ENCODE assay signal across 12 mouse cellular contexts in genomic region chr11:118207424-118208033, GRCm38 (mm10). TPM values are rescaled to one million over a fixed set of nuclear protein-coding genes. Genes with fewer than 3 reads are reported as not detected.
A peak's percentile ranks its signal among the peaks of the same experiment; 100 is the strongest.
DNase-seq lines count a peak whose midpoint lies in the region; ATAC-seq lines count a peak whose summit lies in the region.
"Had no signal": no experiment of that assay in that cellular context is flagged by ENCODE, and none has a peak within 500 bp of the region (broad histone marks: within the 10 kb centered on the region; RNA-seq: fewer than 3 reads in every experiment).

No protein-coding gene starts in this region.

- no peak overlapping the region for H3K4me3 ChIP-seq in hindbrain, embryonic 10.5 days
- H3K4me3 ChIP-seq in hindbrain, embryonic 11.5 days (ENCODE audit: low read depth, low read length) = no peak overlapping the region
- H3K4me3 ChIP-seq in embryonic facial prominence, embryonic 13.5 days = no peak overlapping the region
- H3K4me3 ChIP-seq: liver, embryonic 15.5 days; neural tube, embryonic 12.5 days had no signal

- no peaks in the 10 kb centered on the region for H3K27me3 ChIP-seq in hindbrain, embryonic 10.5 days (ENCODE audit: insufficient read depth, poor library complexity, severe bottlenecking)
- H3K27me3 ChIP-seq in hindbrain, embryonic 11.5 days (ENCODE audit: control insufficient read depth, insufficient read depth, low read length) = no peaks in the 10 kb centered on the region
- H3K27me3 ChIP-seq in embryonic facial prominence, embryonic 13.5 days = no peaks in the 10 kb centered on the region
- H3K27me3 ChIP-seq: liver, embryonic 15.5 days; neural tube, embryonic 12.5 days had no signal

- H3K4me1 ChIP-seq in hindbrain, embryonic 10.5 days (replicated peaks) = peaks cover 79% of the 10 kb centered on the region
- peaks cover 19% of the 10 kb centered on the region for H3K4me1 ChIP-seq in hindbrain, embryonic 11.5 days (replicated peaks; ENCODE audit: control insufficient read depth, insufficient read depth, low read length)
- peaks cover 64% of the 10 kb centered on the region for H3K4me1 ChIP-seq in embryonic facial prominence, embryonic 13.5 days

- H3K9ac ChIP-seq in hindbrain, embryonic 11.5 days (ENCODE audit: low read depth, low read length) = no peak overlapping the region
- H3K9ac ChIP-seq in embryonic facial prominence, embryonic 13.5 days = no peak overlapping the region
- H3K9ac ChIP-seq: liver, embryonic 15.5 days; neural tube, embryonic 12.5 days had no signal

- no peaks in the 10 kb centered on the region for H3K36me3 ChIP-seq in hindbrain, embryonic 10.5 days
- no peaks in the 10 kb centered on the region for H3K36me3 ChIP-seq in hindbrain, embryonic 11.5 days (ENCODE audit: control insufficient read depth, insufficient read depth, low read length)
- H3K36me3 ChIP-seq in embryonic facial prominence, embryonic 13.5 days = no peaks in the 10 kb centered on the region
- H3K36me3 ChIP-seq: liver, embryonic 15.5 days; neural tube, embryonic 12.5 days had no signal

- no peaks in the 10 kb centered on the region for H3K9me3 ChIP-seq in hindbrain, embryonic 10.5 days
- no peaks in the 10 kb centered on the region for H3K9me3 ChIP-seq in hindbrain, embryonic 11.5 days (ENCODE audit: control insufficient read depth, low read length)
- H3K9me3 ChIP-seq in embryonic facial prominence, embryonic 13.5 days = no peaks in the 10 kb centered on the region
- H3K9me3 ChIP-seq: liver, embryonic 15.5 days; megakaryocyte, embryonic 14.5 days; neural tube, embryonic 12.5 days had no signal

- no peak for ATAC-seq in hindbrain, embryonic 11.5 days (ENCODE audit: low FRiP score)
- no peak for ATAC-seq in embryonic facial prominence, embryonic 13.5 days (ENCODE audit: insufficient number of reproducible peaks, insufficient read depth, low FRiP score, low TSS enrichment, low read depth)
- no peak for ATAC-seq in megakaryocyte-erythroid progenitor cell, adult 5-6 weeks (replicated peaks; ENCODE audit: low FRiP score, low TSS enrichment, poor library complexity, severe bottlenecking)

- no peak overlapping the region for H3K4me2 ChIP-seq in hindbrain, embryonic 11.5 days (replicated peaks; ENCODE audit: low read depth, low read length)
- no peak overlapping the region for H3K4me2 ChIP-seq in embryonic facial prominence, embryonic 13.5 days
- H3K4me2 ChIP-seq: liver, embryonic 15.5 days; neural tube, embryonic 12.5 days had no signal

- intact Hi-C loops in gastrocnemius, postnatal 36 days (cut with DNase I) = no loop called here

- peak; percentile 59 for DNase-seq in adrenal gland, postnatal 10 days
- DNase-seq in adrenal gland, postnatal 4 days (ENCODE audit: low spot score in 2 of 2) = no peak
- DNase-seq in hindbrain, embryonic 10.5 days (ENCODE audit: low spot score) = no peak
- DNase-seq in hindbrain, embryonic 11.5 days (ENCODE audit: low spot score) = no peak
- peak; percentile 48 for DNase-seq in A20 (ENCODE audit: low read depth, low spot score)
- DNase-seq in gastrocnemius, postnatal 36 days = no peak
- DNase-seq: heart, postnatal 4 days had no signal

- peak overlapping the region; percentile 75 for H3K27ac ChIP-seq in hindbrain, embryonic 10.5 days
- H3K27ac ChIP-seq in hindbrain, embryonic 11.5 days (ENCODE audit: low read depth, low read length) = no peak overlapping the region
- H3K27ac ChIP-seq in embryonic facial prominence, embryonic 13.5 days = peak overlapping the region; percentile 68
- H3K27ac ChIP-seq: liver, embryonic 15.5 days; neural tube, embryonic 12.5 days had no signal

- 36% methylated on average over 3 of the region's 3 CpGs for WGBS in hindbrain, embryonic 10.5 days
- WGBS in hindbrain, embryonic 11.5 days = 38% methylated on average over 3 of the region's 3 CpGs
- WGBS in embryonic facial prominence, embryonic 13.5 days = 79% methylated on average over 3 of the region's 3 CpGs

RNA-seq across cellular contexts. Expression of gene Cyth1, which starts 40.9 kb away (rescaled TPM):
- 10 to 100 TPM; 51.0 to 56.2 TPM for total RNA-seq in adrenal gland, postnatal 10 days (2021)
- 10 to 100 TPM; 30.3 to 31.5 TPM for total RNA-seq in adrenal gland, postnatal 4 days (2021)
- polyA plus RNA-seq in hindbrain, embryonic 10.5 days (2016; fragmentation: Nextera tagmentation; extraction: Ambion mirVana) = 13.9 and 23.0 TPM in 2 replicates
- 16.5 and 16.7 TPM in 2 replicates for polyA plus RNA-seq in hindbrain, embryonic 11.5 days (2014; fragmentation: Nextera tagmentation; extraction: Ambion mirVana)
- 15.8 and 16.1 TPM in 2 replicates for polyA plus RNA-seq in embryonic facial prominence, embryonic 13.5 days (2015; fragmentation: Nextera tagmentation; extraction: Ambion mirVana)
- total RNA-seq in gastrocnemius, postnatal 36 days (2021) = 10 to 100 TPM; 33.5 to 34.7 TPM
- total RNA-seq in megakaryocyte-erythroid progenitor cell, adult 5-6 weeks (2014; fragmentation: Nextera tagmentation) = 6.8 and 14.3 TPM in 2 replicates
- 11.2 and 17.7 TPM in 2 replicates for total RNA-seq in megakaryocyte-erythroid progenitor cell, adult 5-6 weeks (2017)

Comparison
In these comparisons a context has a peak if more than half of its experiments do, and no peak if none do; other contexts are left out.
1. DNase-seq: peak in adrenal gland, postnatal 10 days (single experiment) and A20 (single experiment); none in adrenal gland, postnatal 4 days (0 of 2), hindbrain, embryonic 10.5 days (single experiment), hindbrain, embryonic 11.5 days (single experiment) and gastrocnemius, postnatal 36 days (0 of 2).